Mouse (Mus musculus) stomach, embryonic 15.5 days (tissue): ENCODE measurements around the gene Klrb1f. TPM values are rescaled to one million over a fixed set of nuclear protein-coding genes. Genes with fewer than 3 reads are reported as not detected.
"Not testable (repeated sequence)": the region's sequence is repeated elsewhere in the genome, so short reads cannot be mapped to it uniquely, and the experiment has no call there.

ENCODE experiments used
- ATAC-seq: fragments of 200-750 bp; cut with Nextera tagmentation; 2 replicates; pipeline ENCODE4 v1.8.0; 2017; ENCODE audit warnings: low read depth, moderate number of reproducible peaks, moderate TSS enrichment; ENCODE audit not compliant: insufficient read depth, low FRiP score
- H3K27ac ChIP-seq: fragments of 300-500 bp; sonication (generic); 2 replicates; pipeline ENCODE4 v1.5.1; 2015; ENCODE audit warnings: mild to moderate bottlenecking, inconsistent platforms
- H3K27me3 ChIP-seq: fragments of 300-500 bp; sonication (generic); replicated peaks from 2 replicates; pipeline ENCODE4 v1.6.1; 2015; ENCODE audit warnings: inconsistent platforms
- H3K36me3 ChIP-seq: fragments of 300-500 bp; sonication (generic); 2 replicates; pipeline ENCODE4 v1.6.1; 2015; ENCODE audit warnings: inconsistent platforms
- H3K4me1 ChIP-seq: fragments of 300-500 bp; sonication (generic); 2 replicates; pipeline ENCODE4 v1.6.1; 2015; ENCODE audit warnings: inconsistent platforms
- H3K4me2 ChIP-seq: fragments of 300-500 bp; sonication (generic); 2 replicates; pipeline ENCODE4 v1.6.1; 2015; ENCODE audit warnings: mild to moderate bottlenecking, inconsistent platforms
- H3K4me3 ChIP-seq: fragments of 300-500 bp; sonication (generic); replicated peaks from 2 replicates; pipeline ENCODE4 v1.5.1; 2015; ENCODE audit warnings: inconsistent platforms
- H3K9ac ChIP-seq: fragments of 300-500 bp; sonication (generic); 2 replicates; pipeline ENCODE4 v1.6.1; 2015; ENCODE audit warnings: inconsistent platforms
- H3K9me3 ChIP-seq: fragments of 300-500 bp; sonication (generic); 2 replicates; pipeline ENCODE4 v1.6.1; 2016; ENCODE audit warnings: inconsistent platforms
- WGBS: fragments of 180-500 bp; shearing (Covaris S2); methylation state at CpG from one replicate; pipeline ENCODE4 v1.1.7; 2015; 5-methylcytosine and 5-hydroxymethylcytosine counted together
- polyA plus RNA-seq: library from polyadenylated mRNA; unstranded; fragments of >200 nt; fragmentation: Nextera tagmentation; extraction: Ambion mirVana; gene quantifications from 2 replicates; pipeline ENCODE4 v1.2.1, GENCODE M21; 2015

The Klrb1f gene
- polyA plus RNA-seq, 1 experiment from 2014 or later, result 0.32 TPM

GRCm38 (mm10) chr6:129095166-129095565, 49.5 kb downstream of the Klrb1f start:
- Histone ChIP-seq H3K9ac (no peak overlapping the region), H3K36me3 (no peaks in the 10 kb centered on the region), H3K4me3 (no peak overlapping the region), H3K27ac (no peak overlapping the region), H3K4me1 (no peaks in the 10 kb centered on the region), H3K9me3 (no peaks in the 10 kb centered on the region), H3K4me2 (no peak overlapping the region), H3K27me3 (no peaks in the 10 kb centered on the region)
- ATAC-seq, result no peak; the same call in 1 of the 2 replicates

DNA sequence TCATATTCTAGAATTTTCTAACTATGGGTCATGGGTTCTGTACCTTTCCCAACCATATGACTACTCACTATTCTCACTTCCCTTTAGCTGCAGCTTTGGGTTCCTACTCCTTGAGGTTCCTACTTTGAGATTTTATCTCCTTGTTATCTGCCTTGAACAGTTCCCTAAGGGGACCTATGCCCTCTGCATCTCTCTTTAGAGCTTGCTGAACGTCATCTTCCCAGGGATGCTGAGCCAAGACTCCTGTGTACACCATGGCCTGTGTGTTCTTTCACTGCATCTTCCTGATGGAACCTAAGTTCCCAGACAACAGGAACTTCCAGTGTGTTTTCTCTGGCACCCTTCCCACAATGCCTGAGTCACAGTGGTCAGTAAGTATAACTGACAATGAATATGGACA, 52.2 kb downstream of the Klrb1f start:
- WGBS, result 42% methylated on average over 1 of the region's 1 CpGs
- ATAC-seq, result no peak
- H3K4me3 ChIP-seq, result no peak overlapping the region
- H3K27me3 ChIP-seq, result no peaks in the 10 kb centered on the region
- no peak overlapping the region for H3K9ac ChIP-seq
- no peak overlapping the region for H3K4me2 ChIP-seq
- H3K36me3 ChIP-seq, result no peaks in the 10 kb centered on the region
- no peaks in the 10 kb centered on the region for H3K4me1 ChIP-seq
- no peaks in the 10 kb centered on the region for H3K9me3 ChIP-seq
- H3K27ac ChIP-seq, result no peak overlapping the region

DNA sequence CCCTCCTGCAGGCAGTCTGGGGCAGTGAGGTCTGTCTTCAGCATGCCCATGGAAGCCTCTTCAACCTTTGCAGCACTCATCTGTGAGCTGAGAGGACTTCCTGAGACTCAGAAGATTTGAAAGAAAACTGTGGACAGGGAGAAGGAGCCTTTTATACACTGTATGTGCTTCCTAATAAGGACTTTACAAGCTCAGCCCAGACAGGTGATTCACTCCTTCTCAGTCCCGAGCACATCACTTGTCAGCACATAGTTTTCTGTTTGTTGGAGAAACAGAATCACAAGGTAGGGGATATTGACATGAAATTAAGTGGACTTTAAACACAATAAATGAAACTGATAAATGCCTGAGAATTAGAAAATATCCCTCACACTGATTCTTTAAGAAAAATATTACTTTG, 55.1 kb downstream of the Klrb1f start, which contains the start of gene Clec2e:
Gene Clec2e (minus strand): TSS at position 120 of the 400 bp plus-strand sequence.
- H3K9me3 ChIP-seq, H3K36me3 ChIP-seq, H3K27me3 ChIP-seq, H3K9ac ChIP-seq, H3K4me2 ChIP-seq, H3K27ac ChIP-seq, H3K4me3 ChIP-seq, H3K4me1 ChIP-seq, ATAC-seq: not testable (repeated sequence)
- 55% methylated on average over 1 of the region's 1 CpGs for WGBS

- Histone ChIP-seq H3K27ac (no peak overlapping the region), H3K4me3 (no peak overlapping the region), H3K36me3 (no peaks in the 10 kb centered on the region), H3K9me3 (no peaks in the 10 kb centered on the region), H3K9ac (no peak overlapping the region), H3K4me2 (no peak overlapping the region), H3K4me1 (no peaks in the 10 kb centered on the region), H3K27me3 (no peaks in the 10 kb centered on the region)
- no peak for ATAC-seq
- WGBS, result 79% methylated on average over 1 of the region's 1 CpGs
Observed at GRCm38 (mm10) chr6:129101604-129102003, 55.9 kb downstream of the Klrb1f start.

DNA sequence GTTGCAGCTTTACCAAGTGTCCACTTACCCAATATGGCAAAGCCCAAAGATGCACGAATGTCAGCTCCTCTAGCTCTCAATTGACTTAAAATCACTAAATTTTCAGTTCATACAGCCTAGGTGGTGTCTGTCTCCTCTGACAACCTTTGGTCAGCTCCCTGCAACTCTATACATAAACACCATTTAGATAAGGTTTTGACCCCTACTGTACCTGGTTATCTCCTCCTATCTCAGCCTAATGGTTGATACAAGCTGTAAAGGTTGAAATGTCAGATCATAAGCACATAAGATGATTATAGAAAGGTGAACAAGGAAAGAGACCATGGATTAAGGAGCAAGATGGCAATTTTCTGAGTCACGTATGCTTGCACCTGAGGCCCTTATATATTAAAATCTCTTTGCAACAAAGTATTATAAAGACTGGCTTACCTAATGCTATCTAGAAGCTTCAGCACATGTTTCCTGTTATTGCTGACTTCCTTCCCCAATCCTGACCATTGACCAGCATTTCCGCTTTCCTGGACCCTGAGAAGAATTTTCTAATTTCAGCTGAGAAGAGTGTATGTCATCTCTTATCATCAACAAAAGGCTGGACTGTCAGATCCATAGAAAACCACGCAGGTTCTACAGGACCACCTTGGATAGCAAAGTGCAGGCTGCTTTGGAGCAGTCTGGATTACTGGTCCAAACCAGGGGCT, 57.3 kb downstream of the Klrb1f start:
- H3K9ac ChIP-seq, result no peak overlapping the region
- H3K36me3 ChIP-seq, result no peaks in the 10 kb centered on the region
- H3K27me3 ChIP-seq, result no peaks in the 10 kb centered on the region
- no peak overlapping the region for H3K27ac ChIP-seq
- H3K4me3 ChIP-seq, result no peak overlapping the region
- ATAC-seq, result no peak
- WGBS, result 68% methylated on average over 4 of the region's 4 CpGs
- H3K9me3 ChIP-seq, result no peaks in the 10 kb centered on the region
- no peak overlapping the region for H3K4me2 ChIP-seq
- H3K4me1 ChIP-seq, result no peaks in the 10 kb centered on the region

Other genes with a start within 250 kb of the Klrb1f start
- 0.21 TPM in 1 of 2 replicates, not detected in the other for gene Gm44511, start 219.6 kb upstream of the Klrb1f start, polyA plus RNA-seq
- 0.35 and 0.60 TPM in 2 replicates for gene Klrb1b, start 219.6 kb upstream of the Klrb1f start, polyA plus RNA-seq
- gene Clec2i, start 158.3 kb upstream of the Klrb1f start, polyA plus RNA-seq, result 0.34 and 0.45 TPM in 2 replicates
- gene BC035044, start 154.8 kb upstream of the Klrb1f start, polyA plus RNA-seq, result 1.6 TPM in 2 replicates
- gene Clec2g, start 111.5 kb upstream of the Klrb1f start, polyA plus RNA-seq, result 0.08 and 0.33 TPM in 2 replicates
- 2.3 and 2.7 TPM in 2 replicates for gene Clec2e, start 55.0 kb downstream of the Klrb1f start, polyA plus RNA-seq
- gene Clec2d, start 134.7 kb downstream of the Klrb1f start, polyA plus RNA-seq, result 0.85 and 1.1 TPM in 2 replicates
- 0.40 and 0.59 TPM in 2 replicates for gene Cd69, start 229.5 kb downstream of the Klrb1f start, polyA plus RNA-seq